Mouse (Mus musculus): ENCODE measurements around the gene Cdc42bpg.

- TF ChIP-seq POLR2A (IDR thresholded peaks at IDR 0.05; ENCODE audit: insufficient read depth, low read depth, low read length) (no peak), CTCF (IDR thresholded peaks at IDR 0.05; ENCODE audit: insufficient read depth, low read depth, low read length) (no peak)
These were observed 7.3 kb upstream of the Cdc42bpg start for GRCm38 (mm10) chr19:6299003-6299402.
